Mouse (Mus musculus) midbrain, embryonic 16.5 days (tissue): ENCODE data around the gene Tbc1d7. TPM values are rescaled to one million over a fixed set of nuclear protein-coding genes. Genes with fewer than 3 reads are reported as not detected.

Source experiments
- ATAC-seq: fragments of 200-750 bp; cut with Nextera tagmentation; 2 replicates; pipeline ENCODE4 v1.8.0; 2017; ENCODE audit warnings: moderate TSS enrichment
- H3K27ac ChIP-seq: fragments of 300-500 bp; sonication (generic); 2 replicates; pipeline ENCODE4 v1.5.1; 2014; ENCODE audit warnings: mild to moderate bottlenecking, low read length, mixed read lengths
- H3K27me3 ChIP-seq: fragments of 300-500 bp; sonication (generic); 2 replicates; pipeline ENCODE4 v1.6.1; 2014; ENCODE audit warnings: low read depth, low read length, mixed read lengths; ENCODE audit not compliant: control insufficient read depth, insufficient read depth
- H3K36me3 ChIP-seq: fragments of 300-500 bp; sonication (generic); 2 replicates; pipeline ENCODE4 v1.6.1; 2014; ENCODE audit warnings: mild to moderate bottlenecking, low read length, moderate library complexity, mixed read lengths; ENCODE audit not compliant: control insufficient read depth, insufficient read depth
- H3K4me1 ChIP-seq: fragments of 300-500 bp; sonication (generic); 2 replicates; pipeline ENCODE4 v1.6.1; 2014; ENCODE audit warnings: mild to moderate bottlenecking, low read length, mixed read lengths; ENCODE audit not compliant: control insufficient read depth, insufficient read depth
- H3K4me2 ChIP-seq: fragments of 300-500 bp; sonication (generic); 2 replicates; pipeline ENCODE4 v1.6.1; 2014; ENCODE audit warnings: mild to moderate bottlenecking, low read length, mixed read lengths
- H3K4me3 ChIP-seq: fragments of 300-500 bp; sonication (generic); 2 replicates; pipeline ENCODE4 v1.5.1; 2014; ENCODE audit warnings: low read depth, mild to moderate bottlenecking, low read length, moderate library complexity, mixed read lengths
- H3K9ac ChIP-seq: fragments of 300-500 bp; sonication (generic); 2 replicates; pipeline ENCODE4 v1.6.1; 2014; ENCODE audit warnings: low read depth, low read length, mixed read lengths
- H3K9me3 ChIP-seq: fragments of 300-500 bp; sonication (generic); replicated peaks from 2 replicates; pipeline ENCODE4 v1.6.1; 2014; ENCODE audit warnings: mild to moderate bottlenecking, low read length, mixed read lengths; ENCODE audit not compliant: control insufficient read depth, poor library complexity, severe bottlenecking
- WGBS: fragments of 180-500 bp; shearing (Covaris S2); extraction: QIAGEN DNeasy Blood & Tissue Kit; methylation state at CpG from one replicate; pipeline ENCODE4 v1.1.7; 2014; 5-methylcytosine and 5-hydroxymethylcytosine counted together
- polyA plus RNA-seq: library from polyadenylated mRNA; unstranded; fragments of >200 nt; fragmentation: Nextera tagmentation; extraction: Ambion mirVana; gene quantifications from 2 replicates; pipeline ENCODE4 v1.2.1, GENCODE M21; 2015

The Tbc1d7 gene
- polyA plus RNA-seq, 1 experiment from 2014 or later: 91.8 TPM

- ATAC-seq: no peak
- Histone ChIP-seq H3K9me3 (no peaks in the 10 kb centered on the region), H3K27ac (no peak overlapping the region), H3K36me3 (no peaks in the 10 kb centered on the region), H3K4me1 (no peaks in the 10 kb centered on the region), H3K4me2 (no peak overlapping the region), H3K27me3 (no peaks in the 10 kb centered on the region), H3K9ac (no peak overlapping the region), H3K4me3 (no peak overlapping the region)
- 75% methylated on average over 3 of the region's 3 CpGs for WGBS
Observed at GRCm38 (mm10) chr13:43112707-43113106, 58.6 kb downstream of the Tbc1d7 start.

- H3K4me3 ChIP-seq: no peak overlapping the region
- no peaks in the 10 kb centered on the region for H3K36me3 ChIP-seq
- no peak overlapping the region for H3K4me2 ChIP-seq
- H3K9me3 ChIP-seq: no peaks in the 10 kb centered on the region
- no peaks in the 10 kb centered on the region for H3K27me3 ChIP-seq
- H3K9ac ChIP-seq: no peak overlapping the region
- H3K27ac ChIP-seq: no peak overlapping the region
- 69% methylated on average over 7 of the region's 7 CpGs for WGBS
- no peak for ATAC-seq
- no peaks in the 10 kb centered on the region for H3K4me1 ChIP-seq
Observed at GRCm38 (mm10) chr13:43112280-43112679, 59.0 kb downstream of the Tbc1d7 start.

- Histone ChIP-seq H3K27me3 (no peaks in the 10 kb centered on the region), H3K27ac (no peak overlapping the region), H3K9ac (no peak overlapping the region), H3K4me3 (no peak overlapping the region), H3K9me3 (peaks cover 5% of the 10 kb centered on the region; the same call in 1 of the 2 replicates), H3K4me2 (no peak overlapping the region), H3K36me3 (peaks cover 6% of the 10 kb centered on the region; the same call in 1 of the 2 replicates), H3K4me1 (no peaks in the 10 kb centered on the region)
- no peak for ATAC-seq
- 97% methylated on average over 9 of the region's 9 CpGs for WGBS
Observed at GRCm38 (mm10) chr13:43104496-43104895, 66.8 kb downstream of the Tbc1d7 start.

GRCm38 (mm10) chr13:43102943-43103342 is 68.4 kb downstream of the Tbc1d7 start:
- Histone ChIP-seq H3K36me3 (peaks cover 8% of the 10 kb centered on the region; the same call in 1 of the 2 replicates), H3K4me1 (no peaks in the 10 kb centered on the region), H3K27ac (no peak overlapping the region), H3K27me3 (no peaks in the 10 kb centered on the region), H3K4me2 (no peak overlapping the region), H3K9ac (no peak overlapping the region), H3K9me3 (peaks cover 5% of the 10 kb centered on the region; the same call in 1 of the 2 replicates), H3K4me3 (no peak overlapping the region)
- 84% methylated on average over 7 of the region's 7 CpGs for WGBS
- no peak for ATAC-seq

Other genes with a start within 250 kb of the Tbc1d7 start
- 2.2 and 2.6 TPM in 2 replicates for gene Gfod1, start 132.7 kb upstream of the Tbc1d7 start, polyA plus RNA-seq
- gene Sirt5, start 194.0 kb upstream of the Tbc1d7 start, polyA plus RNA-seq: 39.3 and 41.5 TPM in 2 replicates
- 151 and 161 TPM in 2 replicates for gene Nol7, start 226.9 kb upstream of the Tbc1d7 start, polyA plus RNA-seq